Mouse (Mus musculus): ENCODE data around the gene 1700015G11Rik. TPM values are rescaled to one million over a fixed set of nuclear protein-coding genes. Genes with fewer than 3 reads are reported as not detected.

Gene 1700015G11Rik
- polyA plus RNA-seq, 1 experiment from 2014 or later: not detected

- Histone ChIP-seq H3K27me3 (ENCODE audit: control insufficient read depth, insufficient read depth, low read length) (no peaks in the 10 kb centered on the region), H3K27ac (ENCODE audit: low read length) (no peak overlapping the region), H3K4me1 (ENCODE audit: control insufficient read depth, insufficient read depth, low read length) (no peaks in the 10 kb centered on the region), H3K36me3 (ENCODE audit: control insufficient read depth, insufficient read depth, low read length) (no peaks in the 10 kb centered on the region), H3K9me3 (replicated peaks; ENCODE audit: control insufficient read depth, low read length) (no peaks in the 10 kb centered on the region), H3K9ac (ENCODE audit: low read length) (no peak overlapping the region), H3K4me2 (ENCODE audit: low read depth, low read length) (no peak overlapping the region), H3K4me3 (replicated peaks; ENCODE audit: low read length) (no peak overlapping the region)
- no peak for ATAC-seq (ENCODE audit: insufficient read depth, low FRiP score)
- 81% methylated on average over 2 of the region's 2 CpGs for WGBS
Measured at GRCm38 (mm10) chr7:51973526-51973925, 42.0 kb downstream of the 1700015G11Rik start.

DNA sequence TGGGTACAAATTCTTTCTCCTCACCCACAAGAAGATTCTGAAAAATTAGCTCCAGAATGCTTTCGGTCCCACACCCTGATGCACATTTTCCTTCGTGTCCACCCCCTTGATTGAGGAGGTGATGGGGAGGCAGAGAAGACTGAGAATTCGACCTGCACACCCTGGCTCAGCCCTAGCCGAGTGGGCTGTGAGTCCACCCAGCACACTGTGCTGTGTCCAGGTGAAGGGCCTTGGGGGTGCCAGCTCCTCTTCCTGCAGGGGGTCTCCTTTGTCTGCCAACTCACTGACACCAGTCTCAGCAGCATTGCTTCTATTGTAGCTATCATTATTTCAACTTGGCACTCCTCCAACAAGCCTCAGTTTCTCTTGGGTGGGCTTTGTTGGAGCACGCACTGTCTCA, 42.4 kb downstream of the 1700015G11Rik start:
- no peak for ATAC-seq (ENCODE audit: insufficient read depth, low FRiP score)
- Histone ChIP-seq H3K27me3 (ENCODE audit: control insufficient read depth, insufficient read depth, low read length) (no peaks in the 10 kb centered on the region), H3K4me2 (ENCODE audit: low read depth, low read length) (no peak overlapping the region), H3K9ac (ENCODE audit: low read length) (no peak overlapping the region), H3K27ac (ENCODE audit: low read length) (no peak overlapping the region), H3K36me3 (ENCODE audit: control insufficient read depth, insufficient read depth, low read length) (no peaks in the 10 kb centered on the region), H3K9me3 (replicated peaks; ENCODE audit: control insufficient read depth, low read length) (no peaks in the 10 kb centered on the region), H3K4me3 (replicated peaks; ENCODE audit: low read length) (no peak overlapping the region), H3K4me1 (ENCODE audit: control insufficient read depth, insufficient read depth, low read length) (no peaks in the 10 kb centered on the region)
- 68% methylated on average over 5 of the region's 5 CpGs for WGBS

- no peaks in the 10 kb centered on the region for H3K36me3 ChIP-seq (ENCODE audit: control insufficient read depth, insufficient read depth, low read length)
- H3K4me1 ChIP-seq (ENCODE audit: control insufficient read depth, insufficient read depth, low read length): no peaks in the 10 kb centered on the region
- H3K9ac ChIP-seq (ENCODE audit: low read length): no peak overlapping the region
- 32% methylated on average over 6 of the region's 6 CpGs for WGBS
- ATAC-seq (ENCODE audit: insufficient read depth, low FRiP score): no peak
- H3K4me2 ChIP-seq (ENCODE audit: low read depth, low read length): no peak overlapping the region
- no peaks in the 10 kb centered on the region for H3K27me3 ChIP-seq (ENCODE audit: control insufficient read depth, insufficient read depth, low read length)
- H3K4me3 ChIP-seq (replicated peaks; ENCODE audit: low read length): no peak overlapping the region
- H3K27ac ChIP-seq (ENCODE audit: low read length): no peak overlapping the region
- H3K9me3 ChIP-seq (replicated peaks; ENCODE audit: control insufficient read depth, low read length): no peaks in the 10 kb centered on the region
Measured at GRCm38 (mm10) chr7:51972252-51972855, 43.2 kb downstream of the 1700015G11Rik start.

DNA sequence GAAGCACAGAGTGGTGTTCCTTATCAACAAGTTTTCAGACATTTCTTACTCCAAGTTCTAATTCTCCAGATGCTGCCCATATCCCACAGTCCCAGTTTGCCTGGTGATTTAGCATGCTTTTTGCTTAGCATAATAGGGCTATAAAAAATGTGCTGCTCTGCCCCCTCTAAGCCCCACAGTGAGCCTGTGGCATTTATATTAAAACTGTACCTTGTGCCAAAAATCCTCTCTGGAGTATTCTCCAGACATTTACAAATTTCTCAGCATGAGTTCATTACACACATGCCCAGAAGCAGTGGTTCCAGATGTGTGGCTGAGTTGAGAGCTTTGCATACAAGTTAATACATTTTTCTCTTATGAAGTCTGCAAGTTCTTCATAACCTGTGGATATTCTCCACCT, 46.1 kb downstream of the 1700015G11Rik start:
- ATAC-seq (ENCODE audit: insufficient read depth, low FRiP score): no peak
- Histone ChIP-seq H3K36me3 (ENCODE audit: control insufficient read depth, insufficient read depth, low read length) (no peaks in the 10 kb centered on the region), H3K4me3 (replicated peaks; ENCODE audit: low read length) (no peak overlapping the region), H3K9me3 (replicated peaks; ENCODE audit: control insufficient read depth, low read length) (no peaks in the 10 kb centered on the region), H3K4me2 (ENCODE audit: low read depth, low read length) (no peak overlapping the region), H3K27me3 (ENCODE audit: control insufficient read depth, insufficient read depth, low read length) (no peaks in the 10 kb centered on the region), H3K4me1 (ENCODE audit: control insufficient read depth, insufficient read depth, low read length) (no peaks in the 10 kb centered on the region), H3K9ac (ENCODE audit: low read length) (no peak overlapping the region), H3K27ac (ENCODE audit: low read length) (no peak overlapping the region)

GRCm38 (mm10) chr7:51967581-51967980, 47.9 kb downstream of the 1700015G11Rik start:
- 82% methylated on average over 4 of the region's 4 CpGs for WGBS
- Histone ChIP-seq H3K36me3 (ENCODE audit: control insufficient read depth, insufficient read depth, low read length) (no peaks in the 10 kb centered on the region), H3K9me3 (replicated peaks; ENCODE audit: control insufficient read depth, low read length) (no peaks in the 10 kb centered on the region), H3K4me2 (ENCODE audit: low read depth, low read length) (no peak overlapping the region), H3K27ac (ENCODE audit: low read length) (no peak overlapping the region), H3K4me3 (replicated peaks; ENCODE audit: low read length) (no peak overlapping the region), H3K9ac (ENCODE audit: low read length) (no peak overlapping the region), H3K4me1 (ENCODE audit: control insufficient read depth, insufficient read depth, low read length) (no peaks in the 10 kb centered on the region), H3K27me3 (ENCODE audit: control insufficient read depth, insufficient read depth, low read length) (no peaks in the 10 kb centered on the region)
- ATAC-seq (ENCODE audit: insufficient read depth, low FRiP score): no peak

GRCm38 (mm10) chr7:51964681-51965080, 50.8 kb downstream of the 1700015G11Rik start:
- Histone ChIP-seq H3K27ac (ENCODE audit: low read length) (no peak overlapping the region), H3K9me3 (replicated peaks; ENCODE audit: control insufficient read depth, low read length) (no peaks in the 10 kb centered on the region), H3K9ac (ENCODE audit: low read length) (no peak overlapping the region), H3K4me2 (ENCODE audit: low read depth, low read length) (no peak overlapping the region), H3K27me3 (ENCODE audit: control insufficient read depth, insufficient read depth, low read length) (no peaks in the 10 kb centered on the region), H3K4me3 (replicated peaks; ENCODE audit: low read length) (no peak overlapping the region), H3K4me1 (ENCODE audit: control insufficient read depth, insufficient read depth, low read length) (no peaks in the 10 kb centered on the region), H3K36me3 (ENCODE audit: control insufficient read depth, insufficient read depth, low read length) (no peaks in the 10 kb centered on the region)
- no peak for ATAC-seq (ENCODE audit: insufficient read depth, low FRiP score)
- WGBS: 83% methylated on average over 7 of the region's 7 CpGs

GRCm38 (mm10) chr7:51962219-51962952, 53.1 kb downstream of the 1700015G11Rik start:
- no peak for ATAC-seq (ENCODE audit: insufficient read depth, low FRiP score)
- Histone ChIP-seq H3K27me3 (ENCODE audit: control insufficient read depth, insufficient read depth, low read length) (no peaks in the 10 kb centered on the region), H3K4me2 (ENCODE audit: low read depth, low read length) (no peak overlapping the region), H3K9ac (ENCODE audit: low read length) (no peak overlapping the region), H3K27ac (ENCODE audit: low read length) (no peak overlapping the region), H3K4me3 (replicated peaks; ENCODE audit: low read length) (no peak overlapping the region), H3K9me3 (replicated peaks; ENCODE audit: control insufficient read depth, low read length) (no peaks in the 10 kb centered on the region), H3K4me1 (ENCODE audit: control insufficient read depth, insufficient read depth, low read length) (no peaks in the 10 kb centered on the region), H3K36me3 (ENCODE audit: control insufficient read depth, insufficient read depth, low read length) (no peaks in the 10 kb centered on the region)
- WGBS: 78% methylated on average over 10 of the region's 10 CpGs

Other genes with a start within 250 kb of the 1700015G11Rik start
- 10.2 and 11.2 TPM in 2 replicates for gene Gas2, start 153.7 kb downstream of the 1700015G11Rik start, polyA plus RNA-seq (2015; fragmentation: Nextera tagmentation; extraction: Ambion mirVana)
- 1.6 and 1.7 TPM in 2 replicates for gene Fancf, start 153.5 kb downstream of the 1700015G11Rik start, polyA plus RNA-seq (2015; fragmentation: Nextera tagmentation; extraction: Ambion mirVana)
- gene Svip, start 9.7 kb downstream of the 1700015G11Rik start, polyA plus RNA-seq (2015; fragmentation: Nextera tagmentation; extraction: Ambion mirVana): 18.2 and 19.1 TPM in 2 replicates

Measured in stomach, embryonic 16.5 days (tissue).